Mouse (Mus musculus) E14TG2a.4 (cell line): ENCODE results near the gene Ddx5.
A peak's percentile ranks its signal among the peaks of the same experiment; 100 is the strongest.
"Not testable (repeated sequence)": the region's sequence is repeated elsewhere in the genome, so short reads cannot be mapped to it uniquely, and the experiment has no call there.

ENCODE experiments used
- H3K27me3 ChIP-seq: 2 replicates; pipeline ENCODE4 v1.6.1; 2014; ENCODE audit warnings: low read length, control low read depth; ENCODE audit not compliant: insufficient read depth
- H3K36me3 ChIP-seq: 2 replicates; pipeline ENCODE4 v1.6.1; 2014; ENCODE audit warnings: low read length, control low read depth; ENCODE audit not compliant: insufficient read depth
- H3K4me1 ChIP-seq: replicated peaks from 2 replicates; pipeline ENCODE4 v1.6.1; 2014; ENCODE audit warnings: low read depth, low read length, control low read depth
- H3K4me3 ChIP-seq: replicated peaks from 2 replicates; pipeline ENCODE4 v1.5.1; 2014; ENCODE audit warnings: mild to moderate bottlenecking, low read length
- H3K9me3 ChIP-seq: 2 replicates; pipeline ENCODE4 v1.6.1; 2014; ENCODE audit warnings: low read length, control low read depth
- CTCF ChIP-seq: conservative IDR thresholded peaks from 2 replicates; pipeline ENCODE4 v1.5.1; 2014; ENCODE audit warnings: low read length
- NANOG ChIP-seq: IDR thresholded peaks from 2 replicates; pipeline ENCODE4 v1.6.1; 2014; ENCODE audit warnings: borderline replicate concordance, low read length, mixed read lengths
- POU5F1 ChIP-seq: IDR thresholded peaks from 2 replicates; pipeline ENCODE4 v1.6.1; 2014; ENCODE audit warnings: low read length, borderline replicate concordance

The Ddx5 gene

GRCm38 (mm10) chr11:106755583-106755982, 33.4 kb downstream of the Ddx5 start:
- H3K4me3 ChIP-seq: no peak overlapping the region
- peaks cover 23% of the 10 kb centered on the region for H3K4me1 ChIP-seq
- H3K27me3 ChIP-seq: no peaks in the 10 kb centered on the region
- H3K9me3 ChIP-seq: no peaks in the 10 kb centered on the region
- no peaks in the 10 kb centered on the region for H3K36me3 ChIP-seq
- TF ChIP-seq NANOG (no peak), CTCF (no peak), POU5F1 (no peak)

DNA sequence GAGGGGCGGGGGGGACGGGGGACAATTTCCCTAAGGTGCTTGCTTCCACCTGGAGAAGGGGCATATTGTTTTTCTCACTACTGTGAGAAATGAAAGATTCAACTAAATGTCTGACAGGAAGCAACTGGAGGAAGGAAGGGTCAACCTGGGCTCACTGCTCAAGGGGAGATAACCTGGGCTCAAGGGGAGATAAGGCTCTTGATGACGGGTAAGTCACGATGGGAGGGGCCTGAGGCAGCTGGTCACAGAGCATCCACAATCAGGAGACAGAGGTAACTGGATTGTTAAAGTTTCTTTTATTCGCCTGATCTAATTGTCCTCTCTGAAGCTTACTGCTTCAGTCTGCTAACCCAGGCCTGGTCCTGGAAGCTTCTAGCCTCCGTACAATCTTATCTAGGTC, 35.7 kb downstream of the Ddx5 start:
- no peak overlapping the region for H3K4me3 ChIP-seq
- no peaks in the 10 kb centered on the region for H3K27me3 ChIP-seq
- no peak for TF ChIP-seq NANOG
- TF ChIP-seq CTCF: no peak
- TF ChIP-seq POU5F1: no peak
- H3K36me3 ChIP-seq: no peaks in the 10 kb centered on the region
- H3K9me3 ChIP-seq: no peaks in the 10 kb centered on the region
- H3K4me1 ChIP-seq: peaks cover 18% of the 10 kb centered on the region

GRCm38 (mm10) chr11:106752103-106752502, 36.9 kb downstream of the Ddx5 start:
- Histone ChIP-seq H3K9me3 (peaks cover 10% of the 10 kb centered on the region), H3K36me3 (no peaks in the 10 kb centered on the region), H3K27me3 (no peaks in the 10 kb centered on the region), H3K4me1 (peaks cover 8% of the 10 kb centered on the region), H3K4me3 (no peak overlapping the region)
- TF ChIP-seq NANOG: no peak
- no peak for TF ChIP-seq CTCF
- no peak for TF ChIP-seq POU5F1

GRCm38 (mm10) chr11:106751039-106752018, 37.7 kb downstream of the Ddx5 start, which contains the start of gene Milr1:
Gene Milr1 (plus strand): TSS chr11:106751226.
- Histone ChIP-seq H3K36me3 (no peaks in the 10 kb centered on the region), H3K27me3 (no peaks in the 10 kb centered on the region), H3K4me3 (no peak within 1 kb of the TSS), H3K9me3 (peaks cover 11% of the 10 kb centered on the region), H3K4me1 (peaks cover 6% of the 10 kb centered on the region)
- TF ChIP-seq NANOG (no peak), CTCF (no peak), POU5F1 (no peak)

DNA sequence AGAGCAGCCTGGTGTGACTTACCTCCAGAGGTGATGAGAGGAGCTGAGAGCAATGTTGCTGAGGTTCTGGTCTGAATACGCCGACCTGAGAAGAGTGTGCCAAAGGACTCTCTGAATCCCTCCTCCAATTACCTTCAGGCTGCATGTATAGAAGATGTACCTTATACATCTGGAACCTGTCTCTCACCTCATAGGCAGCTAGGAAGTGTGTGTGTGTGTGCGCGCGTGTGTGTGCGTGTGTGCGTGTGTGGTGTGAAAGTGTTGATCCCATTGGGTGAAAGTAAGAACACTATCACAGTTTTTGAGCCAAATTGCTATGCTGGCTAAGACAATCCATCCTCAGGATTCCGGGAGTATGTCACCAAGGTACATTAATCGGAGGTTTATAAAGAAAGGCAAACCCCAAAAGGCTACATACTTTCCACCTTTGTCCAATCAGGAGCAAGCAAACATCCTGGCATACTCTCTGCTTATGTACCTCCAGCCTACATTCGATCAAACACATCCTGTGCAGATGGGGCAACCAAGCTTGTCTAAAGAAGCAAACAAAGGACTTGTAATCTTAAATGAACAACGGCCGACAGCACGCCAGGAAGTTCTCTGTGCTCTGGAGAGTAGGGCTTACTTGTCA, 38.7 kb downstream of the Ddx5 start, which contains the start of gene Pecam1:
Pecam1 (minus strand) TSS at position 508 of the 631 bp plus-strand sequence.
- H3K27me3 ChIP-seq: no peaks in the 10 kb centered on the region
- H3K36me3 ChIP-seq: no peaks in the 10 kb centered on the region
- no peak within 1 kb of the TSS for H3K4me3 ChIP-seq
- H3K4me1 ChIP-seq: no peaks in the 10 kb centered on the region
- H3K9me3 ChIP-seq: peaks cover 11% of the 10 kb centered on the region
- TF ChIP-seq POU5F1 (no peak), CTCF (no peak), NANOG (no peak)

DNA sequence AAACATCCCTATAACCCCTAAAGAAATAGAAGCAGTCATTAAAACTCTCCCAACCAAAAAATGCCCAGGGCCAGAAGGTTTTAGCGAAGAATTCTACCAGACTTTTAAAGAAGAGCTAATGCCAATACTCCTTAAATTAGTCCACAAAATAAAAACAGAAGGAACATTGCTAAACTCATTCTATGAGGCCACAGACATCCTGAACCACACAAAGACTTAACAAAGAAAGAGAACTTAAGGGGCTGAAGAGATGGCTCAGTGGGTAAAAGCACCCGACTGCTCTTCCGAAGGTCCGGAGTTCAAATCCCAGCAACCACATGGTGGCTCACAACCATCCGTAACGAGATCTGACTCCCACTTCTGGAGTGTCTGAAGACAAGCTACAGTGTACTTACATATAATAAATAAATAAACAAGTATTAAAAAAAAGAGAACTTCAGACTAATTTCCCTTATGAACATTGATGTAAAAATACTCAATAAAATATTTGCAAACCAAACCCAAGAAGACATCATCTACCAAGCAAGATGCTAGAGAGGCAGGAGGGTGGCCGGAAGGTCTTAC, 39.3 kb downstream of the Ddx5 start:
- not testable (repeated sequence) for H3K4me3 ChIP-seq, H3K36me3 ChIP-seq, H3K4me1 ChIP-seq, H3K27me3 ChIP-seq
- peaks cover 11% of the 10 kb centered on the region for H3K9me3 ChIP-seq

DNA sequence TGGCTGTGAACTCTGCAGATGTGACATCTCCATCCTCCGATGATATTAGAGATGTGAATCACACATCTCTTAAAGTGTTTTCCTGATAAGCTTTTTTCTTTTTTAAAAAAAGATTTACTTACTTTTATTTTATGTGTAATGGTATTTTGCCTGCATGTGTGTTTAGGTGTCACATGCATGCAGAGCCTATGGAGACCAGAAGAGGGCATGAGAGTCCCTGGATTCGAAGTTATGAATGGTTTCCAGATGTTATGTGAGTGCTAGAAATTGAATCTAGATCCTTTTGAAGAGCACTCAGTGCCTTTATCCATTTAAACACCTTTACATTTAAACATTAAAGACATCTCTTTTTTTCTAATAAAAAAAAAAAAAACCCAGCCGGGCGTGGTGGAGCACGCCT, 44.0 kb downstream of the Ddx5 start:
- no peaks in the 10 kb centered on the region for H3K36me3 ChIP-seq
- no peaks in the 10 kb centered on the region for H3K27me3 ChIP-seq
- TF ChIP-seq CTCF (peak; percentile 41; the same call in 1 of the 2 replicates), POU5F1 (no peak), NANOG (no peak)
- no peak overlapping the region for H3K4me3 ChIP-seq
- peaks cover 11% of the 10 kb centered on the region for H3K9me3 ChIP-seq
- H3K4me1 ChIP-seq: peaks cover 4% of the 10 kb centered on the region

DNA sequence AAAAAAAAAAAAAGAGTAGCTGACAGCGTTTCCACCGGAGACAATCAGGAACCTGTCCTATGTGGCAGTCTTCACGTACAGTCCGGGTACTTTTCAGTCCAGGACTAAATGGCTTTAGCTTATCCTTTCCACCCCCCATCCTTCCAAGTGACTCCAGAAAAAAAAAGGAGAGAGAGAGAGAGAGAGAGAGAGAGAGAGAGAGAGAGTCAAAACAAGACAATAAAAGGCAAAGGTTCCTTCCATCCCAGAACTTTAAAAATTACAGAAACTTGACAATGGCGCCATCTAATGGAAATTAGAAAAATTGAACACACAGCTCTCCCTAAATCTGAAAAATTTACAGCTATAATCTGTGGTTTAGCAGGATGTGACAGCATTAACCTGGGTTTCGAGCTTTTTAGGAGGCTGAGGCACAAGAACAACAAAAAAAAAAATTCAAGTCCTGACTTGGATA, 46.6 kb downstream of the Ddx5 start:
- Histone ChIP-seq H3K36me3 (no peaks in the 10 kb centered on the region), H3K27me3 (no peaks in the 10 kb centered on the region)
- no peak for TF ChIP-seq NANOG
- no peak for TF ChIP-seq POU5F1
- peak; percentile 78 for TF ChIP-seq CTCF

More for the DNA sequence above, 46.6 kb downstream of the Ddx5 start:
- Histone ChIP-seq H3K4me3 (no peak overlapping the region), H3K4me1 (peaks cover 6% of the 10 kb centered on the region), H3K9me3 (peaks cover 4% of the 10 kb centered on the region)
